Mouse (Mus musculus) C2C12 (cell line): ENCODE results near the gene Smarca4. TPM values are rescaled to one million over a fixed set of nuclear protein-coding genes. Genes with fewer than 3 reads are reported as not detected.

Experiments
- H3K27me3 ChIP-seq: one replicate; pipeline ENCODE4 v1.6.1; 2011; ENCODE audit not compliant: control insufficient read depth, insufficient read depth, insufficient read length
- H3K36me3 ChIP-seq: one replicate; pipeline ENCODE4 v1.6.1; 2011; ENCODE audit not compliant: control insufficient read depth, insufficient read depth
- H3K4me3 ChIP-seq: one replicate; pipeline ENCODE4 v1.5.1; 2011; ENCODE audit warnings: mild to moderate bottlenecking, control low read depth; ENCODE audit not compliant: poor library complexity, insufficient read depth, severe bottlenecking
- H3K79me2 ChIP-seq: one replicate; pipeline ENCODE4 v1.6.1; 2011; ENCODE audit not compliant: control insufficient read depth, insufficient read depth
- H3K79me3 ChIP-seq: one replicate; pipeline ENCODE4 v1.6.1; 2011; ENCODE audit warnings: low read depth, control low read depth
- H3ac ChIP-seq: one replicate; pipeline ENCODE3; 2011; ENCODE audit warnings: low read depth; ENCODE audit not compliant: control insufficient read depth, insufficient read length
- CEBPB ChIP-seq: IDR thresholded peaks from one replicate; pipeline ENCODE4 v1.6.1; 2011; ENCODE audit warnings: low read depth, mild to moderate bottlenecking, control low read depth, moderate library complexity
- CTCF ChIP-seq: IDR thresholded peaks from one replicate; pipeline ENCODE4 v1.5.1; 2011; ENCODE audit not compliant: control insufficient read depth, insufficient read depth, insufficient read length
- FOSL1 ChIP-seq: IDR thresholded peaks from one replicate; pipeline ENCODE4 v1.8.0; 2011; ENCODE audit warnings: mild to moderate bottlenecking, low read length; ENCODE audit not compliant: poor library complexity, insufficient read depth, severe bottlenecking
- MAX ChIP-seq: IDR thresholded peaks from one replicate; pipeline ENCODE4 v1.6.1; 2011; ENCODE audit warnings: mild to moderate bottlenecking, control low read depth
- MYOD1 ChIP-seq: IDR thresholded peaks from one replicate; pipeline ENCODE4 v1.6.1; 2011; ENCODE audit warnings: low read depth; ENCODE audit not compliant: control insufficient read depth, insufficient read length
- MYOG ChIP-seq: IDR thresholded peaks from one replicate; pipeline ENCODE4 v1.6.1; 2011; ENCODE audit not compliant: control insufficient read depth, insufficient read length; ENCODE audit errors: extremely low read depth
- USF1 ChIP-seq: IDR thresholded peaks from one replicate; pipeline ENCODE4 v1.6.1; 2011; ENCODE audit warnings: low read depth, mild to moderate bottlenecking, control low read depth, moderate library complexity
- polyA plus RNA-seq: library from polyadenylated mRNA; unstranded; fragments of >200 nt; fragmentation: generic; extraction: Trizol; gene quantifications from one replicate; pipeline ENCODE4 v1.2.1, GENCODE M21; 2012; ENCODE audit warnings: missing spikeins

The Smarca4 gene
- polyA plus RNA-seq, 1 experiment: 72.2 TPM

DNA sequence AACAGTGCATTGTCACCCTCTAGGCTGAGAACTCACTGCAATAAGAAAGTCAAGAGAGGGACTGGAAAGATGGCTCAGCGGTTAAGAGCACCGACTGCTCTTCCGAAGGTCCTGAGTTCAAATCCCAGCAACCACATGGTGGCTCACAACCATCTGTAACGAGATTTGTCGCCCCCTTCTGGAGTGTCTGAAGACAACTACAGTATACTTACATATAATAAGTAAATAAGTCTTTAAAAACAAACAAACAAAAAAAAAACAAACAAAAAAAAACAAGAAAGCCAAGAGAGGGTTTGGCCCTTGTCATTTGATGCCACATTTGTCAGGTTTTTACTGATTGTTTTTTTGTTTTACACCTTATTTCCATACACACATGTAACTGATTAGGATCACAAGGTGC lies 11.8 kb upstream of the Smarca4 start:
- Histone ChIP-seq H3K79me2 (no peaks in the 10 kb centered on the region), H3K79me3 (no peaks in the 10 kb centered on the region), H3ac (no peak overlapping the region), H3K27me3 (no peaks in the 10 kb centered on the region), H3K4me3 (no peak overlapping the region), H3K36me3 (no peaks in the 10 kb centered on the region)
- no peak for TF ChIP-seq MYOG
- no peak for TF ChIP-seq MYOD1
- TF ChIP-seq CEBPB: no peak
- no peak for TF ChIP-seq CTCF
- no peak for TF ChIP-seq FOSL1
- TF ChIP-seq MAX: no peak
- TF ChIP-seq USF1: no peak

DNA sequence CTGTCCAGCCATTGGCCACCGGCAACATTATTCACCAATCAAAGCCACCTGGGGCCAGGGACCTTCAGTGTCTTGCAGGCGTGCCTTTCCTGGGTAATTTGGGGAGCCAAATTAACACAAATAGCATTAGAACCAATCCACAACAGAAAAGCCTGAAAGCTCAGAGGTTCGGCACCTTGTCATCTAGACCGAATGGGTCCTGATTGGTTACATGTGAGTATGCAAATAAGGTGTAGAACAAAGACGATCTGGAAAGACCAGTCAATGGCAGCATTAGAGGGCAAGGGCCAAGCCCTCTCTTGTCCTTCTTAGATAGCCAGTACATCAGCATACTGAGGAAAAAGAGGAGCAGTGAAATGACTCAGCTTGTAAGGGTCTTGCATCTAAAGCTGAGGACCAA lies 10.1 kb upstream of the Smarca4 start:
- Histone ChIP-seq H3K36me3 (no peaks in the 10 kb centered on the region), H3ac (no peak overlapping the region), H3K4me3 (no peak overlapping the region), H3K79me3 (no peaks in the 10 kb centered on the region), H3K79me2 (no peaks in the 10 kb centered on the region), H3K27me3 (no peaks in the 10 kb centered on the region)
- TF ChIP-seq FOSL1: no peak
- no peak for TF ChIP-seq CTCF
- TF ChIP-seq USF1: no peak
- no peak for TF ChIP-seq MYOG
- TF ChIP-seq MYOD1: no peak
- no peak for TF ChIP-seq CEBPB
- no peak for TF ChIP-seq MAX

DNA sequence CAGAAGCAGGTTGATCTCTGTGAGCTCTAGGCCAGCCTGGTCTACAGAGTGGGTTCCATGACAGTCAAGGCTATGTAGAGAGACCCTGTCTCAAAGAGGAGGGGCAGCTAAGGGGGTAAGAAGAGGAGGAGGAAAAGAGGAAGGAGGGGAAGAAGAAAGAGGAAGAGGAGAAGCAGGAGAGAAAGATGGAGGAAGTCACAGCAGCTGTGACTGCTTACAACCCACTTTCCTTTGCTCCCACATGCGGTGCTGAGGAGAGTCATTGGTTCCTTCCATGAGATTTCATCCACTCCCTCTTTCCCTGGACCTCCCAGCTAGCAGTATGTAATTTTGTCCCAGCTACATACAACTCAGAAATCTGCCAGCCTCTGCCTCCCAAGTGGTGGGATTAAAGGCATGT lies 9.3 kb upstream of the Smarca4 start:
- TF ChIP-seq USF1: no peak
- TF ChIP-seq MYOG: no peak
- no peak for TF ChIP-seq MAX
- no peak for TF ChIP-seq MYOD1
- TF ChIP-seq CEBPB: no peak
- no peak for TF ChIP-seq FOSL1
- TF ChIP-seq CTCF: no peak
- no peaks in the 10 kb centered on the region for H3K79me2 ChIP-seq
- no peak overlapping the region for H3ac ChIP-seq
- H3K36me3 ChIP-seq: no peaks in the 10 kb centered on the region
- no peaks in the 10 kb centered on the region for H3K79me3 ChIP-seq
- H3K4me3 ChIP-seq: no peak overlapping the region
- no peaks in the 10 kb centered on the region for H3K27me3 ChIP-seq

DNA sequence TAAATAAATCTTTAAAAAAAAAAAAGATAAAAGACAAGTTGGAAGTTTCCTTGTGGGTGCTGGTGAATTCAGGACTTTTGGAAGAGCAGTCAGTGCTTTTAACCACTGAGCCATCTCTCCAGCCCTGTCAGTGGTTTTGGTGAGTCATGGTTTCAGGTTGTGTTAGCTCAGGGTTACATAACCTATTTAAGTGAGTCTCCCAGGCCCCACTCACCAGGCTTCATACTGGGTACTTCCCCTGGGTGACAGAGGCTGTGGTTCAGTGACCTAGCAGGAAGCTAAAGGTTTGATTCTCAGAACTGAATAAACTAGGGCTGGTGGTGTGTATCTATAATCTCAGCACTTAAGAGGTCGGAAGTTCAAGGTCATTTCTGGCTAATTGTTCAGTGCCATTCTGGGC lies 6.1 kb upstream of the Smarca4 start:
- Histone ChIP-seq H3K36me3 (no peaks in the 10 kb centered on the region), H3K27me3 (no peaks in the 10 kb centered on the region), H3ac (no peak overlapping the region), H3K79me2 (peaks cover 4% of the 10 kb centered on the region), H3K4me3 (no peak overlapping the region), H3K79me3 (no peaks in the 10 kb centered on the region)
- no peak for TF ChIP-seq USF1
- no peak for TF ChIP-seq FOSL1
- TF ChIP-seq MYOG: no peak
- TF ChIP-seq CEBPB: peak; percentile 9
- no peak for TF ChIP-seq MAX

DNA sequence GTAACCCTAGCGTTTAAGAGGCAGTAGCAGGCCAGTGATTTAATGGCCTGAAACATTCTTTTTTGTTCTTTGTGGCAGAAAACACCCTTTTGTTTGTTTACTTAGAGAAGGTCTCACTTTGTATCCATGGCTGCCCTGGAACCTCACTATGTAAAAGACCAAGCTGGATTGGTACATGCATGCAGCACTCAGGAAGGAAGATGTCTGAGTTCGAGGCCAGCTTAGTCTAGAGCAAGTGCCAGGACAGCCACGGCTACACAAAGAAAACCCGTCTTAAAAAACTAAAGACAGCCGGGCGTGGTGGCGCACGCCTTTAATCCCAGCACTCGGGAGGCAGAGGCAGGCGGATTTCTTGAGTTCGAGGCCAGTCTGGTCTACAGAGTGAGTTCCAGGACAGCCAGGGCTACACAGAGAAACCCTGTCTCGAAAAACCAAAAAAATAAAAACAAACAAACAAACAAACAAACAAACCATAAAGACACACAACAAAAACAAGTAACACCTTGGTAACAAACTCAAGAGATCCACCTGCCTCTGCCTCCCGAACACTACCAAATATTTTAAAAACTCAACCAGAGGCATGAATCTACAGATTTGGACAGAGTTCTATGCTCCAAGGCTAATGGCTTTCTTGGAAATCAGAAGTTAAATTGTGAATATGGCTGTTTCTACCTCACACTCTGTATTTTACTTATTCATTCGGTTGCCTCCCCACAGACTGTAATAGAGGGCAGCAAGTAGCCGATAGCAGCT lies 929 bp upstream of the Smarca4 start:
- Histone ChIP-seq H3K79me3 (peaks cover 36% of the 10 kb centered on the region), H3K36me3 (no peaks in the 10 kb centered on the region), H3K27me3 (no peaks in the 10 kb centered on the region), H3K79me2 (peaks cover 50% of the 10 kb centered on the region), H3ac (peak overlapping the region; percentile 80), H3K4me3 (peak overlapping the region; percentile 31)
- TF ChIP-seq FOSL1: no peak

DNA sequence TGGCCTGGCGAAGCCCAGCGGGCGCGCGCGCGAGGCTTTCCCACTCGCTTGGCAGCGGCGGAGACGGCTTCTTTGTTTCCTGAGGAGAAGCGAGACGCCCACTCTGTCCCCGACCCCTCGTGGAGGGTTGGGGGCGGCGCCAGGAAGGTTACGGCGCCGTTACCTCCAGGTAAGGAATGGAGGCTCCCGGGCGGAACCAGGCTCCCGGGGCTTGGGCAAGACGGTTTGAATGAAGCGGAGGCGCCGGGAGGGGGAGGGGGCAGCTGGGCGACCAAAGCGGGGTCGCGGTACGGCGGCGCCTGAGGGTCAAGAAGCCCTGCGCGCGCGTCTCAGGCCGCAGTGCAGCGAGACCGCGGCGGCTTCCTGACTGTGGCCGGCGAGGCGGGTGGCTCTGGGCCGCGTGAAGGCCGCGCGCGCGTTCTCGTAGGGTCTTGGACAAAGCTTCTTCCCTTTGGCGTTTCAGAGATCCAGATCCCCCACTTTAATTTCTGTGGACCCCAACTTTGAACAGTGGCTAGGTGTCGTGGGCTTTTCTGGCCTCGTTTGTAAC lies 338 bp downstream of the Smarca4 start:
- Histone ChIP-seq H3K79me3 (peaks cover 49% of the 10 kb centered on the region), H3ac (peak overlapping the region; percentile 65), H3K79me2 (peaks cover 63% of the 10 kb centered on the region), H3K36me3 (peaks cover under 1% of the 10 kb centered on the region), H3K4me3 (peak overlapping the region; percentile 71), H3K27me3 (no peaks in the 10 kb centered on the region)
- peak; percentile 4 for TF ChIP-seq MAX
- TF ChIP-seq USF1: no peak
- no peak for TF ChIP-seq MYOD1
